Mouse (Mus musculus): ENCODE data around the gene L3hypdh. TPM values are rescaled to one million over a fixed set of nuclear protein-coding genes. Genes with fewer than 3 reads are reported as not detected.

L3hypdh gene
- total and polyA plus RNA-seq, 2 experiments from 2014 or later, result 15.7 to 18.0 TPM

DNA sequence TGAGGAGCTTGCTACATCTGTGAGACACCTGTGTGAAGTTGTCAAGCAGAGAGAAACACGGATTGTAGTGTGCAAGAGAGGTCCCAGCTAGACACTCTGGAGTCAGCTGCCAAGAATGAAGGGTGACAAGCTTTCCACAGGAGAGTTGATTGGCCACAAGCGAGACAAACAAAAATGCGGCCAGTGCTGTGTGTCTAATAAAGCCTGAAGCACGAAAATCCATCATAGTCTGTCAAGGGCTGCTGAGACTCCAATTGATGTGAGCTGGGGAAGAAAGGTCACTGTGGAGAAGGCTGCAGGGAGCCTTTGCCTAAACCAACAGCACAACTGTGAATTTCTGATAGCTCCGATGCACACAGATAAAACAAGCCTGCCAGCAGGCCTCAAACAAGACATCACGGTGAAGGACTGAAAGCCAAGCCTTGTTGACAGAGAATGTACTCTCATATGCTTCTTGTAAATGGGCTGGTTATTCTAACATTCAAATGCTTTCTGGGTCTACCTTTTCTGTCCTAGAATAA lies 59.9 kb downstream of the L3hypdh start:
- H3K27ac ChIP-seq (ENCODE audit: low read depth), result no peak overlapping the region
- 48% methylated on average over 6 of the region's 6 CpGs for WGBS
- no peak for TF ChIP-seq CTCF (IDR thresholded peaks at IDR 0.05; ENCODE audit: low read depth)
- TF ChIP-seq EP300 (IDR thresholded peaks at IDR 0.05; ENCODE audit: low read depth), result no peak

DNA sequence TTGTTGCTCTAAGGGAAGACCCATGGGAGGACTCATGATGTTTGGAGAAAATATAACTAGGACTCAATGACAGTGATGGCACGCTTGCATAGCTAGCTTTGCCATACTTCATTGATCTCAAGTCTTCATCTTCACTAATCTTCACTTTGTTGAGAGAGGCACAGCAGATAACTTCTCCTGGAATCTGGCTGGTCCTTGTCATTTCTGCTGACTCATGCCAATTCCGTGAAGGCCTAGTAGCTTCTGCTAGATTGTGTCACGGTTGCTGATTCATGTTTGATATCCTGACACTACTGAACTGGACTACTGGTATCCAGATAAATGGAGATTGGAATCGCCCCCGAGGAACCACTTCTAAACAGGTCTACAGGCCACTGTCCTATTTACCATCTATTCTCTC lies 61.7 kb downstream of the L3hypdh start:
- H3K27ac ChIP-seq (ENCODE audit: low read depth), result no peak overlapping the region
- no peaks in the 10 kb centered on the region for H3K36me3 ChIP-seq (replicated peaks; ENCODE audit: control insufficient read depth, insufficient read depth, low read length)
- 90% methylated on average over 5 of the region's 5 CpGs for WGBS

More for the DNA sequence above, 59.9 kb downstream of the L3hypdh start:
- Histone ChIP-seq H3K4me1 (ENCODE audit: control insufficient read depth, insufficient read depth) (0 out of 2 replicates have a peak, but pooled peaks cover 11% of the 10 kb centered on the region), H3K36me3 (replicated peaks; ENCODE audit: control insufficient read depth, insufficient read depth, low read length) (no peaks in the 10 kb centered on the region), H3K27me3 (ENCODE audit: control insufficient read depth, insufficient read depth, low read length) (no peaks in the 10 kb centered on the region), H3K9ac (replicated peaks; ENCODE audit: low read depth, low read length) (no peak overlapping the region), H3K4me3 (ENCODE audit: low read depth, low read length) (no peak overlapping the region), H3K4me2 (ENCODE audit: low read depth, low read length) (no peak overlapping the region), H3K9me3 (replicated peaks; ENCODE audit: control insufficient read depth, low read length) (0 out of 2 replicates have a peak, but pooled peaks cover 3% of the 10 kb centered on the region)
- DNase-seq (ENCODE audit: low spot score), result no peak
- no peak for ATAC-seq (ENCODE audit: insufficient read depth, low read depth)

More for the DNA sequence above, 61.7 kb downstream of the L3hypdh start:
- Histone ChIP-seq H3K4me3 (ENCODE audit: low read depth, low read length) (no peak overlapping the region), H3K27me3 (ENCODE audit: control insufficient read depth, insufficient read depth, low read length) (no peaks in the 10 kb centered on the region), H3K9me3 (replicated peaks; ENCODE audit: control insufficient read depth, low read length) (0 out of 2 replicates have a peak, but pooled peaks cover 3% of the 10 kb centered on the region), H3K9ac (replicated peaks; ENCODE audit: low read depth, low read length) (no peak overlapping the region), H3K4me2 (ENCODE audit: low read depth, low read length) (no peak overlapping the region), H3K4me1 (ENCODE audit: control insufficient read depth, insufficient read depth) (0 out of 2 replicates have a peak, but pooled peaks cover 11% of the 10 kb centered on the region)
- ATAC-seq (ENCODE audit: insufficient read depth, low read depth), result no peak
- no peak for DNase-seq (ENCODE audit: low spot score)
- TF ChIP-seq EP300 (IDR thresholded peaks at IDR 0.05; ENCODE audit: low read depth), result no peak
- TF ChIP-seq CTCF (IDR thresholded peaks at IDR 0.05; ENCODE audit: low read depth), result no peak

Small RNA genes lying within 50 kb of the gene (microRNA-seq; reads per million reads assigned to microRNA genes)
- gene Gm24466, result not detected

Other genes with a start within 250 kb of the L3hypdh start
- gene Gpr135, start 14.3 kb downstream of the L3hypdh start, total RNA-seq (2014; rRNA removed; ENCODE audit: low replicate concordance), result 0.39 TPM in 1 of 2 replicates, not detected in the other
- gene Gpr135, start 14.3 kb downstream of the L3hypdh start, polyA plus RNA-seq (2015; fragmentation: Nextera tagmentation; extraction: Ambion mirVana), result 0.27 and 0.37 TPM in 2 replicates
- gene Jkamp, start 150 bp upstream of the L3hypdh start, total RNA-seq (2014; rRNA removed; ENCODE audit: low replicate concordance), result 47.9 and 78.1 TPM in 2 replicates
- gene Jkamp, start 150 bp upstream of the L3hypdh start, polyA plus RNA-seq (2015; fragmentation: Nextera tagmentation; extraction: Ambion mirVana), result 74.9 and 75.6 TPM in 2 replicates
- not detected in 2 replicates for gene Ccdc175, start 99.6 kb upstream of the L3hypdh start, total RNA-seq (2014; rRNA removed; ENCODE audit: low replicate concordance)
- not detected in 2 replicates for gene Ccdc175, start 99.6 kb upstream of the L3hypdh start, polyA plus RNA-seq (2015; fragmentation: Nextera tagmentation; extraction: Ambion mirVana)